Mouse (Mus musculus): ENCODE data around the gene Nectin3.

DNA sequence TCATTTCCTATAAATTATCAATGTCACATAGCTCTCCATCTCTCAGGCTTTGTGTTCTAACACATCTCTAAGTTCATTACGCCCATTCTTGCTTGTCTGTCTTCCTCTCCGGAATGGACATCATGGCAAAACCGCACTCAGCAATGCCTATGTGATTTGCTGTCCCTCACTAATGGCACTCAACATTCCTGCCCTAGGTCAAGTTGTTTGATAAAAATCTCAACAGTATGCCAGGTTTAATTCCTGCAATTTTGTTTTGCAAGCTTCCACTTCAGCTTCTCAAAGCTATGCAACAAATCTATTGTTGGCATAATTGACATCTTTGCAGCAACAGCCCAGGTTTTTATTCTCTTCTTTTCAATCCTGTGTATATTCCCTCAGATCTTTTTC is 9.6 kb upstream of the Nectin3 start:
- TF ChIP-seq CTCF (IDR thresholded peaks at IDR 0.05; ENCODE audit: low read depth) (no peak), EP300 (IDR thresholded peaks at IDR 0.05; ENCODE audit: low read depth) (no peak)

Measured in heart, postnatal 0 days (tissue).